Mouse (Mus musculus): ENCODE data around the gene Zfp358.

GRCm38 (mm10) chr8:3517117-3517495 is 24.2 kb downstream of the Zfp358 start:
- no peak for TF ChIP-seq CTCF (IDR thresholded peaks at IDR 0.05; ENCODE audit: low read depth)
- TF ChIP-seq EP300 (IDR thresholded peaks at IDR 0.05; ENCODE audit: low read depth) = no peak

Data from heart, postnatal 0 days (tissue).